Mouse (Mus musculus): ENCODE results near the gene Fabp3. TPM values are rescaled to one million over a fixed set of nuclear protein-coding genes. Genes with fewer than 3 reads are reported as not detected.
A peak's percentile ranks its signal among the peaks of the same experiment; 100 is the strongest.

Fabp3 gene
- polyA plus RNA-seq, 1 experiment from 2014 or later, result 33.1 TPM

GRCm38 (mm10) chr4:130297123-130297529 is 11.3 kb upstream of the Fabp3 start:
- Histone ChIP-seq H3K4me1 (replicated peaks) (peaks cover 14% of the 10 kb centered on the region; the same call in 1 of the 2 replicates), H3K9me3 (no peaks in the 10 kb centered on the region)

GRCm38 (mm10) chr4:130298877-130299628 is 9.3 kb upstream of the Fabp3 start:
- Histone ChIP-seq H3K36me3 (no peaks in the 10 kb centered on the region), H3K9me3 (no peaks in the 10 kb centered on the region), H3K4me1 (replicated peaks) (peaks cover 19% of the 10 kb centered on the region), H3K4me3 (no peak overlapping the region), H3K27me3 (ENCODE audit: insufficient read depth, poor library complexity, severe bottlenecking) (peaks cover 14% of the 10 kb centered on the region), H3K27ac (no peak overlapping the region)
- WGBS, result 78% methylated on average over 11 of the region's 11 CpGs
- DNase-seq (ENCODE audit: low spot score), result no peak

More at GRCm38 (mm10) chr4:130297123-130297529, 11.3 kb upstream of the Fabp3 start:
- Histone ChIP-seq H3K36me3 (no peaks in the 10 kb centered on the region), H3K4me3 (no peak overlapping the region), H3K27ac (no peak overlapping the region), H3K27me3 (ENCODE audit: insufficient read depth, poor library complexity, severe bottlenecking) (peaks cover 8% of the 10 kb centered on the region)
- peak; percentile 54 for DNase-seq (ENCODE audit: low spot score)
- 22% methylated on average over 13 of the region's 13 CpGs for WGBS

DNA sequence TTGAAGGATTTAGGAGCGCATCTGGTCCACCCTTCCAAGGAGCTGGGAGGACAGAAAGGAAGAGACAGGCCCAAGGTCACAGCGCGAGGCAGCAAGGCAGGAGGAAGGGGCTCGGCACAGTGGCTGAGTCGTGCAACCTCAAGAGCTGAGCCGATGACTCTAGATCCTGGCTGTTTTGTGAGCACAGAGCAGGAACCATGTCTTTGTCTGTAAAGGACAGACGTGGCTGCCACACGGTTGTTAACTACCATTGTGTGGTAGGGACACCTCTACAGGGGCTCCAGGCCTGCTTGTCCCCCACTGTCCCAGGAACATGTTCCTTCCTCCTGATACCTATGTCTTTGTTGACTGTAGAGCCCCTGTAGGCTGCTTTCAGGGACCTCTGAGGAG is 8.8 kb upstream of the Fabp3 start:
- 65% methylated on average over 8 of the region's 8 CpGs for WGBS
- no peaks in the 10 kb centered on the region for H3K36me3 ChIP-seq
- no peaks in the 10 kb centered on the region for H3K9me3 ChIP-seq
- no peak overlapping the region for H3K4me3 ChIP-seq
- H3K27me3 ChIP-seq (ENCODE audit: insufficient read depth, poor library complexity, severe bottlenecking), result peaks cover 19% of the 10 kb centered on the region
- H3K4me1 ChIP-seq (replicated peaks), result peaks cover 23% of the 10 kb centered on the region
- no peak overlapping the region for H3K27ac ChIP-seq
- DNase-seq (ENCODE audit: low spot score), result no peak

DNA sequence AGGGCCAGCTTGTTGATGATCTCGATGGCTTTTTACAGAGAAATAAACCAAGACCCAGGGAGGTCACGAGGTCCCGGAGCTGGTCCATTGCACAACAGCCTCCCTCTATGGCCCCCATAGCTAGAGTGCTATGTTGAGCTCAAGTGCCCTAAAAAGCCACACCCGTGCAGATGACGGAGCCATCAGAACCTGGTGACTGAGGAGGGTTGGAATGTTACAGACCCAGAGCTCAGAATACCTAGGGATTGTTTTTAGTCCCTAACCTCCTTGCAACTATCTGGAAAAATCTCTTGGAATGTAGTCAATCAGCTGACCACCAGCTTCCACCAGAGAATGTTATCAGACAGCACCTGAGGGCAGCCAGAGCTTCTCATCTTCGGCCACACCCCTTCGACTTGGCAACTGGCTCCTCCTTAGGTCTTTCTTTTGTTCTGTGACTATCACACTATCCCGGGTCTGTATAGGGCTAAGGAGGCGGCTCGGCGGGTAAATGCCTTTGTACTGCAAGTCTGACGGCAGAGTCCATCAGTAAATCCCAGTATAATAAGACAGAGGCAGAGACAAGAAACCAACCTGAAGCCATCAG is 6.0 kb upstream of the Fabp3 start:
- Histone ChIP-seq H3K36me3 (no peaks in the 10 kb centered on the region), H3K27ac (0 out of 2 replicates have a peak overlapping the region, but pooled peaks have one; percentile 1), H3K4me3 (no peak overlapping the region), H3K9me3 (no peaks in the 10 kb centered on the region), H3K4me1 (replicated peaks) (peaks cover 31% of the 10 kb centered on the region), H3K27me3 (ENCODE audit: insufficient read depth, poor library complexity, severe bottlenecking) (peaks cover 46% of the 10 kb centered on the region)
- DNase-seq (ENCODE audit: low spot score), result no peak
- 52% methylated on average over 12 of the region's 12 CpGs for WGBS

- Histone ChIP-seq H3K4me3 (no peak overlapping the region), H3K9me3 (no peaks in the 10 kb centered on the region), H3K4me1 (replicated peaks) (peaks cover 43% of the 10 kb centered on the region), H3K27me3 (ENCODE audit: insufficient read depth, poor library complexity, severe bottlenecking) (peaks cover 70% of the 10 kb centered on the region), H3K27ac (no peak overlapping the region), H3K36me3 (no peaks in the 10 kb centered on the region)
- 23% methylated on average over 3 of the region's 3 CpGs for WGBS
- no peak for DNase-seq (ENCODE audit: low spot score)
Measured at GRCm38 (mm10) chr4:130304746-130305145, 3.6 kb upstream of the Fabp3 start.

GRCm38 (mm10) chr4:130306796-130307630 is 1.4 kb upstream of the Fabp3 start:
- no peak overlapping the region for H3K27ac ChIP-seq
- no peaks in the 10 kb centered on the region for H3K9me3 ChIP-seq
- DNase-seq (ENCODE audit: low spot score), result no peak
- H3K36me3 ChIP-seq, result no peaks in the 10 kb centered on the region
- peaks cover 43% of the 10 kb centered on the region for H3K4me1 ChIP-seq (replicated peaks)
- H3K27me3 ChIP-seq (ENCODE audit: insufficient read depth, poor library complexity, severe bottlenecking), result peaks cover 85% of the 10 kb centered on the region
- WGBS, result 75% methylated on average over 10 of the region's 10 CpGs
- H3K4me3 ChIP-seq, result peak overlapping the region; percentile 62; the same call in 1 of the 2 replicates

- H3K9me3 ChIP-seq, result no peaks in the 10 kb centered on the region
- peaks cover 87% of the 10 kb centered on the region for H3K27me3 ChIP-seq (ENCODE audit: insufficient read depth, poor library complexity, severe bottlenecking)
- H3K4me3 ChIP-seq, result peak overlapping the region; percentile 62
- H3K36me3 ChIP-seq, result no peaks in the 10 kb centered on the region
- WGBS, result under 1% methylated on average over 23 of the region's 23 CpGs
- peak; percentile 72 for DNase-seq (ENCODE audit: low spot score)
- peaks cover 39% of the 10 kb centered on the region for H3K4me1 ChIP-seq (replicated peaks)
- H3K27ac ChIP-seq, result peak overlapping the region; percentile 75; the same call in 1 of the 2 replicates
Measured at GRCm38 (mm10) chr4:130307851-130308230, 554 bp upstream of the Fabp3 start.

GRCm38 (mm10) chr4:130309254-130309653 is 859 bp downstream of the Fabp3 start:
- no peak for DNase-seq (ENCODE audit: low spot score)
- Histone ChIP-seq H3K27ac (peak overlapping the region; percentile 75; the same call in 1 of the 2 replicates), H3K4me3 (peak overlapping the region; percentile 62), H3K36me3 (peaks cover 8% of the 10 kb centered on the region), H3K9me3 (no peaks in the 10 kb centered on the region), H3K27me3 (ENCODE audit: insufficient read depth, poor library complexity, severe bottlenecking) (peaks cover 80% of the 10 kb centered on the region), H3K4me1 (replicated peaks) (peaks cover 37% of the 10 kb centered on the region)
- WGBS, result 40% methylated on average over 8 of the region's 8 CpGs

DNA sequence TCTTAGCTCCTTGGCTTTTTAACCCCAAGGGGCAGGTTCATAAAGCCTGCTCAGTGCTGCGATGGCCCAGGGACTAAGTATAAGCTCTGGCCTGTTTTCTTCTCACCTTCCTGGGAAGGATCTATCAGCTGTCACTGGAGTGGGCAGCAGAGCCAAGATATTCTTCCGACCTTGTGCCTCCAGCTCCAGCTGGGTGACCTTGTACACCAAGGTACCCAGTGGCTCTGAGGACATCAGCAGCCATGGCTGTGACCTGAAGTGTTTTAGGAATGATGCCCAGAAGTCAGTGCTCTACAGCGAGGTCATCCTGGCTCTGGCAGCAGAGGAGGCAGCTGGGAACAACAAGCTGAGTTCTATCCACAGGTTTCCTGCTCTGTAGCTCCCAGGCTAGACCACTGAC is 4.1 kb downstream of the Fabp3 start:
- 91% methylated on average over 3 of the region's 3 CpGs for WGBS
- peaks cover 38% of the 10 kb centered on the region for H3K36me3 ChIP-seq
- H3K27ac ChIP-seq, result no peak overlapping the region
- H3K9me3 ChIP-seq, result no peaks in the 10 kb centered on the region
- peaks cover 23% of the 10 kb centered on the region for H3K4me1 ChIP-seq (replicated peaks)
- H3K4me3 ChIP-seq, result no peak overlapping the region
- no peak for DNase-seq (ENCODE audit: low spot score)
- H3K27me3 ChIP-seq (ENCODE audit: insufficient read depth, poor library complexity, severe bottlenecking), result peaks cover 48% of the 10 kb centered on the region

- peaks cover 20% of the 10 kb centered on the region for H3K4me1 ChIP-seq (replicated peaks)
- H3K27ac ChIP-seq, result no peak overlapping the region
- peaks cover 37% of the 10 kb centered on the region for H3K27me3 ChIP-seq (ENCODE audit: insufficient read depth, poor library complexity, severe bottlenecking)
- DNase-seq (ENCODE audit: low spot score), result no peak
- WGBS, result 91% methylated on average over 4 of the region's 4 CpGs
- H3K36me3 ChIP-seq, result peaks cover 47% of the 10 kb centered on the region
- H3K4me3 ChIP-seq, result no peak overlapping the region
- no peaks in the 10 kb centered on the region for H3K9me3 ChIP-seq
Measured at GRCm38 (mm10) chr4:130313552-130313951, 5.2 kb downstream of the Fabp3 start.

DNA sequence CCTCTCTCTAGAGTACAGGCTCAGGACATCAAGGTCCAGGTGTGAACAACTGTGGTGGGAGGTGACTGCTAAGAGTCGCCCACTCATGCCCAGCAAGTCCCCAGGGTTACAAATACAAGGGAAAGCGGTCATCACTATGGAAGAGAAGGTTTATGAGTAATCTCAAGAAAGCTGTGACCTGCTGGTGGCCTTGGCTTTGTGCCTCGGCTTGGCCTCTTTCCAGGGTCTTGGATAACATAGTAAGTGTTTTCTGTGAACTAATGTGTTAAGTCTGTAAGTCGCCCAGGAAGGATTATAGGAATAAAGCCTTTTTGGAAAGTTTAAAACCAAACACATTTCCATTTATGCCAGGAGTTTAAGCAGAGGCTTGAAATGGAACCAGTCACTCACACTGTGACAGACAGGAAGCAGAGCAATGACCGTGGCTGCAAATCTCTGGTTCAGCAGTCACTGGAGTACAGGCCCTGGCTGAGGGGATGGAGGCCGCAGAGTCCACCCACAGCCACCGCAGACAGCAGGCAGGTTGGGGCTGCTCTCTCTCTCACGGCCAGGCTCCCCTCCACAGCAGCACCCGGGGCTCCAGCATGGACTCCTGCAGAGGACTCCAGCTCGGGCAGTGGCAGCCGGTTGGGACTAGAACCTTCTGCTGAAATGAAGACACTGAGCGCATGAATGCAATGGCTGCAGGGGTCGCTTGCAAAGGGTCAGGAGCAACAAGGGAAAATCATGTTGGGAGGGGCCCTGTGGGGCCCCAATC is 7.6 kb downstream of the Fabp3 start:
- WGBS, result 84% methylated on average over 13 of the region's 13 CpGs
- H3K9me3 ChIP-seq, result no peaks in the 10 kb centered on the region

DNA sequence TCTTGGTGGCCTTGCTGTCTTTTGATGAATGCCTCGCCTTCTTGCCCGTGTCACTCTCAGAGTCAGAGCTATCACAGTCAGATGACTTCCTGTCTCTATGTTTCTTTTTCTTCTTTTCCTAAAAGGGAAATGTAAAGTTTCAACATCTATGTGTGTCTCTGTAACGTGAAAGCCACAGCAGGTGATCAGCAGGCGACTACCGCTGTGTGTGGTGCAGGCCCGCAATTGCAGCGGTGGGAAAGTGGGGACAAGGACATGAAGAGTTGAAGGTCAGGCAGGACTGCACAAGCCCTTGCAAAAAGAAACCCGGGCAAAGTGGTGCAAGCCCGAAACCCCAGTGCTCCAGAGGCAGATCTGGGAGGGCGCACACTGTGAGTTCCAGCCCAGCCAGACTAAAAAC is 8.3 kb downstream of the Fabp3 start:
- H3K36me3 ChIP-seq, result peaks cover 74% of the 10 kb centered on the region
- peaks cover 12% of the 10 kb centered on the region for H3K4me1 ChIP-seq (replicated peaks)
- no peak for DNase-seq (ENCODE audit: low spot score)
- peaks cover 7% of the 10 kb centered on the region; the same call in 1 of the 2 replicates for H3K27me3 ChIP-seq (ENCODE audit: insufficient read depth, poor library complexity, severe bottlenecking)
- H3K27ac ChIP-seq, result no peak overlapping the region
- no peak overlapping the region for H3K4me3 ChIP-seq
- no peaks in the 10 kb centered on the region for H3K9me3 ChIP-seq
- 82% methylated on average over 10 of the region's 10 CpGs for WGBS

More for the DNA sequence above, 7.6 kb downstream of the Fabp3 start:
- no peak for DNase-seq (ENCODE audit: low spot score)
- Histone ChIP-seq H3K4me1 (replicated peaks) (peaks cover 12% of the 10 kb centered on the region), H3K27me3 (ENCODE audit: insufficient read depth, poor library complexity, severe bottlenecking) (peaks cover 13% of the 10 kb centered on the region), H3K27ac (peak overlapping the region; percentile 13; the same call in 1 of the 2 replicates), H3K36me3 (peaks cover 68% of the 10 kb centered on the region), H3K4me3 (no peak overlapping the region)

Data from hindbrain, embryonic 10.5 days (tissue).